ENCODE assay signal across 8 mouse cellular contexts in the genomic region with DNA sequence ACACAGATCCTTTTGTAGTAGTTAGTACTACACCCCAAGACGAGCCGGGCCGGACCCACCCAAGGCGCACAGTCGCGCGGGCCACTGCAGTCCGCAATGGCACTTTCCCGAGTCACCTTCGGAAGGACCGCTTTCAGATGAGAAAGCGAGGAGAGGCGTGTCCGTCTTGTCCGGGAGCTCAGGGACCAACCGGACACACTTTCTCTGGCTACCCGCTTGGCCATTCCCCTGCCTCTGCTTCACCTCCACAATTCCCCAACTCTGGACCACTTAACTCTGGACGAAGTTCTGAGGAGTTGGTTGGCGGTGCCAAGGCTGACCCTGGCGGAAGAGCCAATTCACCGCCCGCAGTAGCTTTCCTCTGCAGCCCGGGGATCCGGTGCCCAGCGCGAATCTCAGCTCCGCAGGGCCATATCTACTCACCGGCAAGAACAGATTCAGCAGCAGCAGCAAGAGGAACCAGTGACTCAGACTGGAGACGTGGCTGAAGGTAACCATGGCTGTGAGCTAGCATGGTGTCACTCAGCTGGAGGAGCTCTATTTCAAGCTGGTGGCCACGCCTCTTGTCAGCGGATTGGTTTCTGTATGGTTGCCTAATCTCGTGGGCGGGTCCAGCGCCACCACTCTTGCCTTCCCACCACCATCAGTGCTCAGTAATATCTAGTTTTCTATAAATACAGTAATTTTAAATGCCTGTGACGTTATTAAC. TPM values are rescaled to one million over a fixed set of nuclear protein-coding genes. Genes with fewer than 3 reads are reported as not detected.
DNase-seq lines count a peak whose midpoint lies in the region; ATAC-seq and TF ChIP-seq lines count a peak whose summit lies in the region.

Gene Tnfrsf23 (minus strand): TSS at position 514 of the 709 bp plus-strand sequence.

- H3K4me3 ChIP-seq in embryonic fibroblast, embryonic 13.5 days (ENCODE audit: insufficient read depth, low read length) = peak within 1 kb of the TSS; percentile 64
- H3K4me3 ChIP-seq in heart, embryonic 10.5 days = peak within 1 kb of the TSS; percentile 60
- peak within 1 kb of the TSS; percentile 44 for H3K4me3 ChIP-seq in kidney, embryonic 14.5 days (ENCODE audit: low read length)
- peak within 1 kb of the TSS; percentile 41 for H3K4me3 ChIP-seq in limb, embryonic 14.5 days (replicated peaks; ENCODE audit: low read length)
- peak within 1 kb of the TSS; percentile 36 for H3K4me3 ChIP-seq in midbrain, embryonic 16.5 days (ENCODE audit: low read depth, low read length)

- H3K4me1 ChIP-seq in embryonic fibroblast, embryonic 13.5 days (ENCODE audit: control insufficient read depth, insufficient read depth, low read length) = no peaks in the 10 kb centered on the region
- H3K4me1 ChIP-seq in heart, embryonic 10.5 days = no peaks in the 10 kb centered on the region
- H3K4me1 ChIP-seq in kidney, embryonic 14.5 days (ENCODE audit: control insufficient read depth, insufficient read depth, low read length) = no peaks in the 10 kb centered on the region
- no peaks in the 10 kb centered on the region for H3K4me1 ChIP-seq in limb, embryonic 14.5 days (ENCODE audit: control insufficient read depth, insufficient read depth, low read length)
- peaks cover 5% of the 10 kb centered on the region; the same call in 1 of the 2 replicates for H3K4me1 ChIP-seq in midbrain, embryonic 16.5 days (ENCODE audit: control insufficient read depth, insufficient read depth, low read length)

- peak; percentile 59 to 78 for DNase-seq in urinary bladder, adult 18-20 months (ENCODE audit: low spot score in 2 of 2)
- no peak for DNase-seq in urinary bladder, postnatal 10 days (ENCODE audit: low spot score)
- DNase-seq in heart, embryonic 10.5 days (ENCODE audit: low spot score) = peak; percentile 93
- DNase-seq in limb, embryonic 14.5 days (ENCODE audit: low spot score) = peak; percentile 87
- peak; percentile 78 to 79 for DNase-seq in spleen, postnatal 36 days (ENCODE audit: low spot score in 2 of 2)

- no peak for TF ChIP-seq CTCF in embryonic fibroblast, embryonic 13.5 days (IDR thresholded peaks at IDR 0.05; ENCODE audit: borderline replicate concordance, insufficient read depth, low read length)

- ATAC-seq in kidney, embryonic 14.5 days (ENCODE audit: low FRiP score, low TSS enrichment) = peak; percentile 93
- peak; percentile 92 for ATAC-seq in limb, embryonic 14.5 days (ENCODE audit: low FRiP score, low read depth)
- ATAC-seq in midbrain, embryonic 16.5 days = peak; percentile 89

- H3K9me3 ChIP-seq in heart, embryonic 10.5 days = no peaks in the 10 kb centered on the region
- no peaks in the 10 kb centered on the region for H3K9me3 ChIP-seq in kidney, embryonic 14.5 days (ENCODE audit: control insufficient read depth, low read length)
- no peaks in the 10 kb centered on the region for H3K9me3 ChIP-seq in limb, embryonic 14.5 days (ENCODE audit: control insufficient read depth, low read length)
- H3K9me3 ChIP-seq in midbrain, embryonic 16.5 days (replicated peaks; ENCODE audit: control insufficient read depth, low read length, poor library complexity, severe bottlenecking) = no peaks in the 10 kb centered on the region

- no peaks in the 10 kb centered on the region; the same call in 1 of the 2 replicates for H3K27me3 ChIP-seq in heart, embryonic 10.5 days (ENCODE audit: insufficient read depth, poor library complexity, severe bottlenecking)
- no peaks in the 10 kb centered on the region for H3K27me3 ChIP-seq in kidney, embryonic 14.5 days (ENCODE audit: control insufficient read depth, insufficient read depth, low read length)
- no peaks in the 10 kb centered on the region for H3K27me3 ChIP-seq in limb, embryonic 14.5 days (ENCODE audit: control insufficient read depth, insufficient read depth, low read length)
- H3K27me3 ChIP-seq in midbrain, embryonic 16.5 days (ENCODE audit: control insufficient read depth, insufficient read depth, low read depth, low read length) = no peaks in the 10 kb centered on the region; the same call in 1 of the 2 replicates

- TF ChIP-seq POLR2A in embryonic fibroblast, embryonic 13.5 days (IDR thresholded peaks at IDR 0.05; ENCODE audit: low read depth, low read length) = peak; percentile 99
- no peak for TF ChIP-seq POLR2A in limb, embryonic 14.5 days (IDR thresholded peaks at IDR 0.05; ENCODE audit: borderline replicate concordance, extremely low read depth, insufficient read depth, insufficient read length)

- peak within 1 kb of the TSS; percentile 49; the same call in 1 of the 2 replicates for H3K27ac ChIP-seq in embryonic fibroblast, embryonic 13.5 days (ENCODE audit: insufficient read depth, low read length)
- H3K27ac ChIP-seq in heart, embryonic 10.5 days = no peak within 1 kb of the TSS
- H3K27ac ChIP-seq in kidney, embryonic 14.5 days (ENCODE audit: low read depth, low read length) = no peak within 1 kb of the TSS
- no peak within 1 kb of the TSS for H3K27ac ChIP-seq in limb, embryonic 14.5 days (replicated peaks; ENCODE audit: low read depth, low read length)
- H3K27ac ChIP-seq in midbrain, embryonic 16.5 days (ENCODE audit: low read length) = no peak within 1 kb of the TSS

- H3K36me3 ChIP-seq in heart, embryonic 10.5 days = peaks cover 26% of the 10 kb centered on the region
- peaks cover 22% of the 10 kb centered on the region for H3K36me3 ChIP-seq in kidney, embryonic 14.5 days (ENCODE audit: control insufficient read depth, insufficient read depth, low read length)
- peaks cover 32% of the 10 kb centered on the region for H3K36me3 ChIP-seq in limb, embryonic 14.5 days (ENCODE audit: control insufficient read depth, insufficient read depth, low read length)
- H3K36me3 ChIP-seq in midbrain, embryonic 16.5 days (ENCODE audit: control insufficient read depth, insufficient read depth, low read length) = peaks cover 26% of the 10 kb centered on the region

- peak within 1 kb of the TSS; percentile 86 for H3K4me2 ChIP-seq in kidney, embryonic 14.5 days (replicated peaks; ENCODE audit: low read depth, low read length)
- H3K4me2 ChIP-seq in limb, embryonic 14.5 days (replicated peaks; ENCODE audit: low read depth, low read length, severe bottlenecking) = peak within 1 kb of the TSS; percentile 80
- H3K4me2 ChIP-seq in midbrain, embryonic 16.5 days (ENCODE audit: low read length) = peak within 1 kb of the TSS; percentile 83

- 2% methylated on average over 35 of the region's 35 CpGs for WGBS in heart, embryonic 10.5 days
- WGBS in kidney, embryonic 14.5 days = 4% methylated on average over 35 of the region's 35 CpGs
- WGBS in limb, embryonic 14.5 days = 6% methylated on average over 35 of the region's 35 CpGs
- 3% methylated on average over 34 of the region's 35 CpGs for WGBS in midbrain, embryonic 16.5 days

- H3K9ac ChIP-seq in kidney, embryonic 14.5 days (ENCODE audit: low read depth, low read length) = peak within 1 kb of the TSS; percentile 46
- peak within 1 kb of the TSS; percentile 48 for H3K9ac ChIP-seq in limb, embryonic 14.5 days (ENCODE audit: low read depth, low read length, severe bottlenecking)
- H3K9ac ChIP-seq in midbrain, embryonic 16.5 days (ENCODE audit: low read depth, low read length) = peak within 1 kb of the TSS; percentile 35; the same call in 1 of the 2 replicates

RNA-seq across cellular contexts. Expression of gene Tnfrsf23, which starts in this region (rescaled TPM):
- 46.4 and 78.0 TPM in 2 replicates for polyA plus RNA-seq in embryonic fibroblast, embryonic 13.5 days (2011; ENCODE audit: insufficient read length, low read depth, missing spikeins)
- 1.2 TPM in 2 replicates for polyA plus RNA-seq in heart, embryonic 10.5 days (2016; fragmentation: Nextera tagmentation; extraction: Ambion mirVana)
- 0.84 and 1.7 TPM in 2 replicates for polyA plus RNA-seq in kidney, embryonic 14.5 days (2014; fragmentation: Nextera tagmentation; extraction: Ambion mirVana)
- 5.5 TPM in 2 replicates for polyA plus RNA-seq in limb, embryonic 14.5 days (2012; rRNA removed)
- 2.8 and 3.2 TPM in 2 replicates for polyA plus RNA-seq in limb, embryonic 14.5 days (2014; fragmentation: Nextera tagmentation; extraction: Ambion mirVana)
- 0.72 and 0.90 TPM in 2 replicates for polyA plus RNA-seq in midbrain, embryonic 16.5 days (2015; fragmentation: Nextera tagmentation; extraction: Ambion mirVana)

Comparison
In these comparisons a context has a peak if more than half of its experiments do, and no peak if none do; other contexts are left out.
1. Peak in ATAC-seq, H3K4me3 ChIP-seq, H3K9ac ChIP-seq and H3K4me2 ChIP-seq in midbrain, embryonic 16.5 days; RNA of the gene not detected or under 1 TPM.